Mouse (Mus musculus): ENCODE measurements around the gene Eif4a2.
"Not testable (repeated sequence)": the region's sequence is repeated elsewhere in the genome, so short reads cannot be mapped to it uniquely, and the experiment has no call there.

- not testable (repeated sequence) for TF ChIP-seq CTCF (IDR thresholded peaks at IDR 0.05; ENCODE audit: control insufficient read depth, insufficient read depth, insufficient read length); MAX (IDR thresholded peaks at IDR 0.05); MYOD1 (IDR thresholded peaks at IDR 0.05; ENCODE audit: control insufficient read depth, insufficient read length, low read depth); MYOG (IDR thresholded peaks at IDR 0.05; ENCODE audit: control insufficient read depth, extremely low read depth, insufficient read length); FOSL1 (IDR thresholded peaks at IDR 0.05; ENCODE audit: insufficient read depth, low read length, poor library complexity, severe bottlenecking); USF1 (IDR thresholded peaks at IDR 0.05; ENCODE audit: low read depth); CEBPB (IDR thresholded peaks at IDR 0.05; ENCODE audit: low read depth)
Observed at GRCm38 (mm10) chr16:23088491-23088890, 18.8 kb upstream of the Eif4a2 start.
